Mouse (Mus musculus): ENCODE measurements around the gene Bcl7b.

GRCm38 (mm10) chr5:135180796-135181195 is 12.7 kb downstream of the Bcl7b start:
- TF ChIP-seq CTCF (IDR thresholded peaks at IDR 0.05; ENCODE audit: low read depth, low read length) (no peak), GATA2 (IDR thresholded peaks at IDR 0.05; ENCODE audit: borderline replicate concordance, low read depth, low read length) (no peak), GATA1 (IDR thresholded peaks at IDR 0.05; ENCODE audit: borderline replicate concordance, low read length) (no peak), TAL1 (conservative IDR thresholded peaks at IDR 0.05; ENCODE audit: low read depth, low read length) (no peak)

Measured in G1E (cell line).